Mouse (Mus musculus): ENCODE results near the gene Usp50.

DNA sequence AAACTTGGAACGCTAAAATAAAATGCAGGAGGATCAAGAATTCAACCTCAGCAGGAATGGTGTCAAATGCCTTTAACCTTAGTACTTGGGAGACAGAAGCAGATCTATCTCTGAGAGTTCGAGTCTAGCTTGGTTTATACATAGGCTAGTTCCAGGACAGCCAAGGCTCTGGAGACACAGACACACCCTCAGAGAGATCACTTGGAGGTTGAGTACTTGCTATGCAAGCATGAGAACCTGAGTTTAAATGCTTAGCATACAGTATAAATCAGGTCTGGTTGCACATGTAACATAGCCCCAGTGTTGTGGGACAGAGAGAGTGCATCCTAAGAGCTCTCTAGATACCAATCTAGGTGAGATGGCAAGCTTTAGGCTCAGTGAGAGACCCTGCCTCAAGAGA, 34.1 kb upstream of the Usp50 start:
- no peak for TF ChIP-seq CTCF (IDR thresholded peaks at IDR 0.05; ENCODE audit: control insufficient read depth, insufficient read depth, low read length)
- TF ChIP-seq POLR2A (IDR thresholded peaks at IDR 0.05; ENCODE audit: borderline replicate concordance, control insufficient read depth, low read depth, low read length): no peak

Measured in bone marrow, adult 2 months (tissue).